Mouse (Mus musculus) hindbrain, embryonic 16.5 days (tissue): ENCODE results near the gene Aldh3a2. TPM values are rescaled to one million over a fixed set of nuclear protein-coding genes. Genes with fewer than 3 reads are reported as not detected.

ENCODE experiments used
- ATAC-seq: fragments of 200-750 bp; cut with Nextera tagmentation; 2 replicates; pipeline ENCODE4 v1.8.0; 2017; ENCODE audit warnings: moderate TSS enrichment, moderate library complexity
- H3K27ac ChIP-seq: fragments of 300-500 bp; sonication (generic); 2 replicates; pipeline ENCODE4 v1.5.1; 2014; ENCODE audit warnings: low read depth, mild to moderate bottlenecking, control low read depth, low read length, moderate library complexity
- H3K27me3 ChIP-seq: fragments of 300-500 bp; sonication (generic); replicated peaks from 2 replicates; pipeline ENCODE4 v1.6.1; 2014; ENCODE audit warnings: low read length; ENCODE audit not compliant: control insufficient read depth, insufficient read depth
- H3K36me3 ChIP-seq: fragments of 300-500 bp; sonication (generic); 2 replicates; pipeline ENCODE4 v1.6.1; 2014; ENCODE audit warnings: mild to moderate bottlenecking, low read length, moderate library complexity, mixed read lengths; ENCODE audit not compliant: control insufficient read depth, insufficient read depth
- H3K4me1 ChIP-seq: fragments of 300-500 bp; sonication (generic); 2 replicates; pipeline ENCODE4 v1.6.1; 2014; ENCODE audit warnings: low read depth, low read length; ENCODE audit not compliant: control insufficient read depth, insufficient read depth
- H3K4me2 ChIP-seq: fragments of 300-500 bp; sonication (generic); 2 replicates; pipeline ENCODE4 v1.6.1; 2014; ENCODE audit warnings: mild to moderate bottlenecking, low read length, control low read depth, moderate library complexity
- H3K4me3 ChIP-seq: fragments of 300-500 bp; sonication (generic); 2 replicates; pipeline ENCODE4 v1.5.1; 2014; ENCODE audit warnings: mild to moderate bottlenecking, low read length, control low read depth, moderate library complexity
- H3K9ac ChIP-seq: fragments of 300-500 bp; sonication (generic); 2 replicates; pipeline ENCODE4 v1.6.1; 2014; ENCODE audit warnings: low read depth, mild to moderate bottlenecking, control low read depth, low read length, moderate library complexity
- H3K9me3 ChIP-seq: fragments of 300-500 bp; sonication (generic); 2 replicates; pipeline ENCODE4 v1.6.1; 2014; ENCODE audit warnings: mild to moderate bottlenecking, low read length, moderate library complexity; ENCODE audit not compliant: control insufficient read depth
- WGBS: fragments of 180-500 bp; shearing (Covaris S2); extraction: QIAGEN DNeasy Blood & Tissue Kit; methylation state at CpG from one replicate; pipeline ENCODE4 v1.1.7; 2014; 5-methylcytosine and 5-hydroxymethylcytosine counted together
- polyA plus RNA-seq: library from polyadenylated mRNA; unstranded; fragments of >200 nt; fragmentation: Nextera tagmentation; extraction: Ambion mirVana; gene quantifications from 2 replicates; pipeline ENCODE4 v1.2.1, GENCODE M21; 2015

Gene Aldh3a2
- polyA plus RNA-seq, 1 experiment from 2014 or later, result 35.8 TPM

DNA sequence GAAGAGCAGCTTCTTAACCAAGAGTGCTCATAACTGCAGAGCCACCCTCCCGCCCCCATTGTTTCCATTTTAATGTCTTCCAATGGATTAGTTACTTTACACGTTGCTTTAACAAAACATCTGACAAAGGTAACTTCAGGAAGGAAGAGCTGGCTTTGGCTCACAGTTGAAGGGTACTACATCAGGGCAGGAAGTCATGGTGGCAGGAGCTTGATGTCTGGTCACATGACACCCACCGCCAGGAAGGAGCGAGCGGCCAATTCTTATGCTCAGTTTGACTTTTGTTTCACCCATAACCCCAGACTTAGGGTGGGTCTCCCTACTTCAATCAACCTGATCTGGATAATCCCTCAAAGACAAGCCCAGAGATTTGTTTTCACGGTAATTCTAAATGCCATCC, 8.2 kb downstream of the Aldh3a2 start:
- Histone ChIP-seq H3K27me3 (no peaks in the 10 kb centered on the region), H3K4me1 (no peaks in the 10 kb centered on the region), H3K9ac (no peak overlapping the region), H3K27ac (no peak overlapping the region), H3K4me2 (no peak overlapping the region), H3K36me3 (peaks cover 31% of the 10 kb centered on the region), H3K9me3 (no peaks in the 10 kb centered on the region), H3K4me3 (no peak overlapping the region)
- no peak for ATAC-seq
- WGBS, result 95% methylated on average over 6 of the region's 6 CpGs

DNA sequence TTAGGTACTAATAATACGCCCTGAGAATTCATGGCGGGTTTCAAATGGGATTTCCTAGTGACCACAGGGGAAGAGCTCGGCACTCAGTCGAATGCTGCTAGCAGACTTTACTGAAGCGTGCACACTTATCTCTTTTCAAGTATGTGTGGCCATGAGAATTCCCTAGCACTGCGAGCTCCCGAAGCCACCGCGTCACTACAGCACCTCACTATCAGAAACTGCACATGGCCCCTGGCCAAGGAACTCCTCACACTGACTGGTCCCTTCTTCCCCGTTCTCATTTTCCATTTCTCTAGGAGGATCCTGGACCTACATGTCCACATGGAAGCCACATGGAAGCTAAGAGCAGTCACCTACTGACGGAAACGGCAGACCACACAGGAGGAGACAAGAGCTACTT, 14.5 kb downstream of the Aldh3a2 start:
- Histone ChIP-seq H3K27ac (no peak overlapping the region), H3K36me3 (peaks cover 18% of the 10 kb centered on the region), H3K4me1 (no peaks in the 10 kb centered on the region), H3K9ac (no peak overlapping the region), H3K4me2 (no peak overlapping the region), H3K9me3 (no peaks in the 10 kb centered on the region), H3K27me3 (no peaks in the 10 kb centered on the region), H3K4me3 (no peak overlapping the region)
- no peak for ATAC-seq
- WGBS, result 97% methylated on average over 12 of the region's 12 CpGs

- Histone ChIP-seq H3K4me1 (no peaks in the 10 kb centered on the region), H3K27me3 (no peaks in the 10 kb centered on the region), H3K9me3 (no peaks in the 10 kb centered on the region), H3K27ac (no peak overlapping the region), H3K9ac (no peak overlapping the region), H3K36me3 (peaks cover 20% of the 10 kb centered on the region), H3K4me2 (no peak overlapping the region), H3K4me3 (no peak overlapping the region)
- WGBS, result 86% methylated on average over 10 of the region's 10 CpGs
- no peak for ATAC-seq
Observed at GRCm38 (mm10) chr11:61251741-61252140, 15.5 kb downstream of the Aldh3a2 start.

- no peaks in the 10 kb centered on the region for H3K27me3 ChIP-seq
- peaks cover 8% of the 10 kb centered on the region; the same call in 1 of the 2 replicates for H3K36me3 ChIP-seq
- WGBS, result 84% methylated on average over 7 of the region's 7 CpGs
- no peak overlapping the region for H3K4me3 ChIP-seq
- no peaks in the 10 kb centered on the region for H3K4me1 ChIP-seq
- no peaks in the 10 kb centered on the region for H3K9me3 ChIP-seq
- no peak overlapping the region for H3K9ac ChIP-seq
- no peak for ATAC-seq
- no peak overlapping the region for H3K4me2 ChIP-seq
- no peak overlapping the region for H3K27ac ChIP-seq
Observed at GRCm38 (mm10) chr11:61244406-61244805, 22.9 kb downstream of the Aldh3a2 start.

DNA sequence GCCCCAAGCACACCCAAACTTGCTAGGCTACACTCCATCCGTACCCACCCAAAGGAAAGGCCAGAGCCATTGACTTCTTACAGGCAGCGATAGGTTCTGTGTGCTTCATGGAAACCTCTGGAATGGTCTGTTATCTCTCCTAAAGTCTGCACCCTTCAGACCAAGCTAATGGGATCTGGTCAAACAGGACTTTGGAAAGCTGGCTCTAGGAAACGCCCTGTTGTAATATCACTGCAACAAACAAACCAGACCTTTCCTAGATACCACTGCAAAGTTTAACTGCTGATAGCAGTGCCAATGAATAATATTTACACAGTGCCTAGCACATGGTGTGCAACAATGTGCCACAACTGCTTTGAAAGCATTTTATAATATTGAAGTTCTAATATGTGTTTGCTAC, 31.2 kb downstream of the Aldh3a2 start:
- Histone ChIP-seq H3K27me3 (no peaks in the 10 kb centered on the region), H3K9me3 (no peaks in the 10 kb centered on the region), H3K4me1 (0 out of 2 replicates have a peak, but pooled peaks cover 2% of the 10 kb centered on the region), H3K4me3 (no peak overlapping the region), H3K9ac (no peak overlapping the region), H3K36me3 (no peaks in the 10 kb centered on the region), H3K27ac (no peak overlapping the region), H3K4me2 (no peak overlapping the region)
- ATAC-seq, result no peak
- 91% methylated on average over 3 of the region's 3 CpGs for WGBS

DNA sequence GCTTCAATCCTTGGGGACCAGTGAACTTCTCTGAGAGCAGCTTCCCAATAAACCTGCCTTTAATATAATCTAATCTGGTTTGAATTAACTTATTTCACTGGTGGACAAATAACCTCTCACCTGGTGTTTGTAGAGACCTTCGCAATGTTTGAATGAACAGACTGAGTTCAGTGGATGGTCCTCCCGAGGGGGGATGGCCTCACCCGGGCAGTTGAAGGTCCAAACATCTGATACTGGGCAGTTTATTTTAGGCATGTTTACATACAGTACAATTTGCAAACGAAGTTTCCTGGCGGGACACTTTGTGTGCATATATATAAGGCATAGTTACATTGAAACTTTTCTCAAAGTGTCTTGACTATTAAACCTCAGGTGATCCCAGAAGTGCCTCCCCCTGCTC, 33.1 kb downstream of the Aldh3a2 start:
- H3K4me2 ChIP-seq, result no peak overlapping the region
- 0 out of 2 replicates have a peak, but pooled peaks cover 2% of the 10 kb centered on the region for H3K4me1 ChIP-seq
- no peaks in the 10 kb centered on the region for H3K27me3 ChIP-seq
- no peak overlapping the region for H3K27ac ChIP-seq
- no peak overlapping the region for H3K9ac ChIP-seq
- no peak for ATAC-seq
- H3K4me3 ChIP-seq, result no peak overlapping the region
- 66% methylated on average over 5 of the region's 5 CpGs for WGBS
- H3K36me3 ChIP-seq, result no peaks in the 10 kb centered on the region
- H3K9me3 ChIP-seq, result no peaks in the 10 kb centered on the region

- H3K4me1 ChIP-seq, result 0 out of 2 replicates have a peak, but pooled peaks cover 2% of the 10 kb centered on the region
- ATAC-seq, result peak; percentile 76
- 6% methylated on average over 9 of the region's 9 CpGs for WGBS
- no peak overlapping the region for H3K4me3 ChIP-seq
- H3K27ac ChIP-seq, result no peak overlapping the region
- H3K27me3 ChIP-seq, result no peaks in the 10 kb centered on the region
- no peaks in the 10 kb centered on the region for H3K36me3 ChIP-seq
- no peaks in the 10 kb centered on the region for H3K9me3 ChIP-seq
- H3K9ac ChIP-seq, result no peak overlapping the region; the same call in 1 of the 2 replicates
- H3K4me2 ChIP-seq, result peak overlapping the region; percentile 39
Observed at GRCm38 (mm10) chr11:61231329-61231728, 35.9 kb downstream of the Aldh3a2 start.

GRCm38 (mm10) chr11:61228406-61228805, 38.9 kb downstream of the Aldh3a2 start:
- Histone ChIP-seq H3K9me3 (no peaks in the 10 kb centered on the region), H3K4me3 (no peak overlapping the region), H3K4me1 (0 out of 2 replicates have a peak, but pooled peaks cover 2% of the 10 kb centered on the region), H3K27ac (no peak overlapping the region), H3K36me3 (no peaks in the 10 kb centered on the region), H3K27me3 (no peaks in the 10 kb centered on the region), H3K9ac (no peak overlapping the region), H3K4me2 (no peak overlapping the region)
- 65% methylated on average over 3 of the region's 3 CpGs for WGBS
- ATAC-seq, result no peak

- 0 out of 2 replicates have a peak, but pooled peaks cover 2% of the 10 kb centered on the region for H3K4me1 ChIP-seq
- no peaks in the 10 kb centered on the region for H3K27me3 ChIP-seq
- ATAC-seq, result no peak
- no peaks in the 10 kb centered on the region for H3K9me3 ChIP-seq
- H3K27ac ChIP-seq, result no peak overlapping the region
- no peak overlapping the region for H3K9ac ChIP-seq
- no peaks in the 10 kb centered on the region for H3K36me3 ChIP-seq
- WGBS, result 82% methylated on average over 8 of the region's 8 CpGs
- no peak overlapping the region for H3K4me2 ChIP-seq
- no peak overlapping the region for H3K4me3 ChIP-seq
Observed at GRCm38 (mm10) chr11:61227816-61228215, 39.4 kb downstream of the Aldh3a2 start.

DNA sequence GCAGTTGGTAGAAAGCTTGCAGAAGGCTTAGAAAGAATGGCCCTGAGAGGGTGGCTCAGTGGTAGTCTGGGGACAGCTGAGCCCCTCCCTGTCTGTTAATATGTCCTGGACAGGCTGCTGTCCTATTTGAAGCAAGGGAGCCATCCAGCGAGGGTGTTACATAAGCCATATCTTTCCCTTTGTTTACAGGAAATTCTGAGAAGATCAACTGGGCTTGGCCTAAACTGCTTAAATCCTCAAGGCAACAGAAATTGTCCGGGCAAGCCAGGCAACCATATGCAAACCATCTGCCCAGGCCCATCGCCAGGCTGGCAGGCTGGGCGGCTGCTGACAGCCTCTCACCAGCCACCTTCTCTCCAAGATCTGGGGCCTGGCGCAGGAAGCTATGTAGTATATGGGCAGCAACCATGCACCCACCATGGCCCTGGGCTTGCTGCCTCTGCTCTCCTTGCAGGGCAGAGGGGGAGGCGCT, 41.3 kb downstream of the Aldh3a2 start:
- Histone ChIP-seq H3K36me3 (no peaks in the 10 kb centered on the region), H3K4me2 (no peak overlapping the region), H3K27me3 (no peaks in the 10 kb centered on the region), H3K4me3 (no peak overlapping the region), H3K9me3 (no peaks in the 10 kb centered on the region), H3K9ac (no peak overlapping the region), H3K27ac (peak overlapping the region; percentile 29; the same call in 1 of the 2 replicates), H3K4me1 (no peaks in the 10 kb centered on the region)
- peak; percentile 60 for ATAC-seq
- WGBS, result 72% methylated on average over 6 of the region's 6 CpGs
